Mouse (Mus musculus): ENCODE measurements around the gene Emc1.

DNA sequence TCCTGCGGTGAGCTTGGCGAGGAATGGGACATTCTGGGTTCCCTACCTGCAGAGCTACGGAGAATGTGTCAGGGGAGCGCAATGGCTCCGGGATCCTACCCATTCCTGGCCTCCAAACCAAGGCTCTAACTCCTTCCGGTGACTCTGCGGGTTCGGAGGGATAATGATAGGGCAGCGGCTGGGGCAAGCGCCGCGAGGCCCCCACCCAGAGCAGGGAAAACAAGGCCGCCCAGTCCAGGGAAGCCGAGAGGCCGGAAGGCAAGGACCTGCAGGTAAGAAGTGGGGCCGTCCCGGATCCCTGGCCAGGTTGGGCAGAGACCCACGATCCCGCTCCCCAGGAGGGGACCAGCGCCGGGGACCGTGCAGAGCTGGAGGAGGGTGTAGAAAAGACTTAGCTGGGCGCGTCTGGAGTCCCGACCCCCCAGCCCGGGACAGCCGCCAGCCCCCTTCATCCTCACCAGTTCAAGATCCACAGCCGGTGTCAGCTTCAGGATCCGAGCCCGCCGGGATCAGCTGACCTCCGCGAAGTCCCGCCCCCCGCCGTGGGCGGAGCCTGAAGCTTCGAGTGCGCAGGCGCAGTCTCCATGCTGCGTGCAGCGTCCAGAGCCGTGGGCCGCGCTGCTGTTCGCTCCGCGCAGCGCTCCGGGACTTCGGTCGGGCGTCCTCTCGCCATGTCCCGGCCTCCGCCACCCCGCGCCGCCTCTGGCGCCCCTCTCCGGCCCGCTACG lies 42.1 kb upstream of the Emc1 start, which contains the start of the genes Pqlc2 and Akr7a5:
- TF ChIP-seq CTCF (IDR thresholded peaks at IDR 0.05; ENCODE audit: control insufficient read depth, insufficient read depth, insufficient replicate concordance, low read depth, low read length) (no peak), POLR2A (IDR thresholded peaks at IDR 0.05; ENCODE audit: control insufficient read depth, low read depth, low read length) (peak; percentile 85)
